Mouse (Mus musculus): ENCODE results near the gene Rnf220. TPM values are rescaled to one million over a fixed set of nuclear protein-coding genes. Genes with fewer than 3 reads are reported as not detected.

Rnf220 gene
- polyA plus RNA-seq, 1 experiment from 2014 or later = 76.1 TPM

- Histone ChIP-seq H3K36me3 (no peaks in the 10 kb centered on the region), H3K4me1 (peaks cover 17% of the 10 kb centered on the region), H3K27me3 (ENCODE audit: insufficient read depth, poor library complexity, severe bottlenecking) (peaks cover 36% of the 10 kb centered on the region), H3K4me3 (no peak overlapping the region), H3K27ac (peak overlapping the region; percentile 1; the same call in 1 of the 2 replicates), H3K9me3 (no peaks in the 10 kb centered on the region)
- 41% methylated on average over 11 of the region's 11 CpGs for WGBS
- DNase-seq (ENCODE audit: low spot score) = no peak
Measured at GRCm38 (mm10) chr4:117330836-117331475, 165.9 kb downstream of the Rnf220 start.

DNA sequence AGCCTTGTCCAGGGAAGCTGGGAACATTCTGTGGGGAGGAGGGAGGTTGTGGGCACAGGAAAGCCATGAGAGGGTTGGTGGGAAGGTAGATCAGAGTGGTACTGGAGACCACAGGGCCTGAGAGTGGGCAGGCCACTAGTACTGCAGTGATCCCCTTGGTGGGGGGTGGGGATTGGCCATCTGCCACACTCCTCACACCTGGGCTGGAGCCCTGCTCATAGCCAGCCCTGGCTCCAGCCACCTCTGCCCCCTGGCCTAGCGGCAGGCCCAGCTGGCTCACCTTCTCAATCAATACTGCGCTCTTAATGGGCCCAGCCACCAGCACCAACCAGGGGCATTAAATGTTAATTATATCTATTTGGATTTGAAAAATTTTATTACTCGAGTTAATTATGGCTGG, 166.7 kb downstream of the Rnf220 start:
- H3K4me3 ChIP-seq = no peak overlapping the region
- H3K27me3 ChIP-seq (ENCODE audit: insufficient read depth, poor library complexity, severe bottlenecking) = peaks cover 37% of the 10 kb centered on the region
- peaks cover 17% of the 10 kb centered on the region for H3K4me1 ChIP-seq
- no peak for DNase-seq (ENCODE audit: low spot score)
- 74% methylated on average over 3 of the region's 3 CpGs for whole genome bisulfite sequencing
- H3K9me3 ChIP-seq = no peaks in the 10 kb centered on the region
- H3K36me3 ChIP-seq = no peaks in the 10 kb centered on the region
- no peak overlapping the region for H3K27ac ChIP-seq

GRCm38 (mm10) chr4:117326915-117327314, 169.9 kb downstream of the Rnf220 start:
- Histone ChIP-seq H3K4me3 (no peak overlapping the region), H3K36me3 (no peaks in the 10 kb centered on the region), H3K27ac (no peak overlapping the region), H3K9me3 (no peaks in the 10 kb centered on the region), H3K27me3 (ENCODE audit: insufficient read depth, poor library complexity, severe bottlenecking) (peaks cover 48% of the 10 kb centered on the region), H3K4me1 (peaks cover 25% of the 10 kb centered on the region)
- WGBS = 62% methylated on average over 3 of the region's 3 CpGs
- DNase-seq (ENCODE audit: low spot score) = no peak

DNA sequence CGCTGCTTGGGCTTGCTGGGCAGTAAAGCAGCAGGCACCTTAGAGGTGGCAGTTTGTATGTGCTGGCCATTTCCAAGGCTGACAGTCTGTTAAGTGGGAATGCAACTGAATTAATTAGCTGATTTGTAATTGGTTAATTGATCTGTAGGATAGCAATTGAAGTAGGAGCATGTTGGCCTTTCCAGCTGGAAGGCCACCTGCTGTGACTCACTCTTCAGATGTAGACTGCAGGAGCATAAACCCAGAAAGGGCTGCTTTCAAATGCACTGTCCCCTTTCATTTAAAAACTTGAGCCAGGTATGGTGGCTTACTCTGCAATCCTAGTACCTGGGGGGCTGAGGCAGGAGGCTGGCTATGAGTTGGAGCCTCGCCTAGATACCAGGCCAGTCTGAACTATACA, 171.8 kb downstream of the Rnf220 start:
- peaks cover 11% of the 10 kb centered on the region for H3K4me1 ChIP-seq
- H3K27me3 ChIP-seq (ENCODE audit: insufficient read depth, poor library complexity, severe bottlenecking) = peaks cover 61% of the 10 kb centered on the region
- 87% methylated on average over 2 of the region's 2 CpGs for WGBS
- no peaks in the 10 kb centered on the region for H3K9me3 ChIP-seq
- no peak overlapping the region for H3K27ac ChIP-seq
- no peak overlapping the region for H3K4me3 ChIP-seq
- DNase-seq (ENCODE audit: low spot score) = no peak
- no peaks in the 10 kb centered on the region for H3K36me3 ChIP-seq

GRCm38 (mm10) chr4:117323515-117324344, 173.1 kb downstream of the Rnf220 start:
- H3K27ac ChIP-seq = no peak overlapping the region
- no peak overlapping the region for H3K4me3 ChIP-seq
- H3K4me1 ChIP-seq = peaks cover 9% of the 10 kb centered on the region
- peaks cover 74% of the 10 kb centered on the region for H3K27me3 ChIP-seq (ENCODE audit: insufficient read depth, poor library complexity, severe bottlenecking)
- no peaks in the 10 kb centered on the region for H3K9me3 ChIP-seq
- peak; percentile 89 for DNase-seq (ENCODE audit: low spot score)
- 16% methylated on average over 14 of the region's 14 CpGs for WGBS
- H3K36me3 ChIP-seq = no peaks in the 10 kb centered on the region

DNA sequence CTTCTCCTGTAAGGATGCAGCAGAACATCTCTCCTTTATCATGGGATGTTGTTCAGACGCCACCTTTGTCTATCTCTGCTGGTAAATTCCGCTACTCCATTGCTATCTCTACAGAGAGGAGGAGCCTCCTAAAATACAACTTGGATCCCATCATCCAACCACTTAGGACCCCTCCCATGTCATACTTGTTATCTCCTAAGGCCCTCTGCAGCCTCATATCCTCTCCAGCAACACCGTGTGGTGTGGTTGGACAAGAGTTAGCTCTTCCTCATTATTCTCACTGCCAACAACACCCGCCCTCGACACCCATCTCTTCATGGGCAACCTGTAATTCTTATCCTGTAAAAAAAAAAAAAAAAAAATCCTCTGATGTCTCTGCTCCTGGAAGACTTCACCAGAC, 175.8 kb downstream of the Rnf220 start:
- Histone ChIP-seq H3K27ac (no peak overlapping the region), H3K9me3 (no peaks in the 10 kb centered on the region), H3K36me3 (no peaks in the 10 kb centered on the region), H3K27me3 (ENCODE audit: insufficient read depth, poor library complexity, severe bottlenecking) (peaks cover 84% of the 10 kb centered on the region), H3K4me3 (no peak overlapping the region), H3K4me1 (peaks cover 22% of the 10 kb centered on the region)
- WGBS = 59% methylated on average over 5 of the region's 5 CpGs
- no peak for DNase-seq (ENCODE audit: low spot score)

DNA sequence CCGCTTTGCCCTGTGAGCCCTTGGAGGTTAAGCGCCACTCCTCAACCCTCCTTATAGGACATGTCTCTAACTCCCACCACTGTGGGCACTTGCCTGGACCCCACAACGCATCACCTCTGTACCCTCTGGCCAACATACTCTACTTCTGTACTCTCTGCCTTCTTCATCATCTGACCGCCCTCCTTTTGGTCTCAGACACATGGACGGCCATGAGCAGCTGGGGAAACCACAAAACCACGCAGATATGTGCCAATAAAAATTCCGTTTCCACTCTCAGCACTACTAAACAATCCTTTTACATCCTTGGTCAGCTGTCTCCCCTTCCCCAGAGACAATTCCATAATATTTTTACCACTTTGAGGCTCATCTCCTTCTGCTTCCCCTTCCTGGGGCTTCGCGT, 178.3 kb downstream of the Rnf220 start:
- Histone ChIP-seq H3K9me3 (no peaks in the 10 kb centered on the region), H3K36me3 (no peaks in the 10 kb centered on the region), H3K4me1 (peaks cover 18% of the 10 kb centered on the region), H3K27ac (no peak overlapping the region), H3K4me3 (no peak overlapping the region), H3K27me3 (ENCODE audit: insufficient read depth, poor library complexity, severe bottlenecking) (peaks cover 99% of the 10 kb centered on the region)
- DNase-seq (ENCODE audit: low spot score) = no peak
- WGBS = 88% methylated on average over 9 of the region's 9 CpGs

GRCm38 (mm10) chr4:117317701-117318190, 179.1 kb downstream of the Rnf220 start:
- Histone ChIP-seq H3K4me3 (peak overlapping the region; percentile 37), H3K27ac (no peak overlapping the region), H3K27me3 (ENCODE audit: insufficient read depth, poor library complexity, severe bottlenecking) (peaks cover 96% of the 10 kb centered on the region), H3K36me3 (no peaks in the 10 kb centered on the region), H3K4me1 (peaks cover 25% of the 10 kb centered on the region), H3K9me3 (no peaks in the 10 kb centered on the region)
- 7% methylated on average over 18 of the region's 18 CpGs for WGBS
- no peak for DNase-seq (ENCODE audit: low spot score)

DNA sequence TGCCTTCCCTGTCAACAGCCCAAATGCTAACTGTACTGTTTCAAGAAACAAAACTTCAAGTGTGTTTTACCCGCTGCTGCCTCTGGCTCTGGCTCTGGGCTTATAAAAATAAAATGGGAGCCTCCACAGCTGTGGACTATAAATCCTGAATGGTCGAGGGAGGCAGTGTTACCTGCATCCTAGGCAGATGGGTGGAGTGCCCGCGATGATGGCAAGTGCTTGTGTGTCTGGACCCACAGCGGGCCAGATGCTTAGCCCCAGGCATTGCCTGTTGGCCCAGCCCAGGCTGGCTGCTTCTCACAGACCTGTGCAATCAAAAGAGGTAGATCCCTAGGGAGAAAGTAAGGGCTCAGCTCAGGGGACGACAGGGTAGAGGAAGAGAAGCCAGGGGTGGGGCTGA, 180.1 kb downstream of the Rnf220 start:
- Histone ChIP-seq H3K27ac (no peak overlapping the region), H3K4me1 (peaks cover 30% of the 10 kb centered on the region), H3K27me3 (ENCODE audit: insufficient read depth, poor library complexity, severe bottlenecking) (peaks cover 91% of the 10 kb centered on the region), H3K9me3 (no peaks in the 10 kb centered on the region), H3K36me3 (no peaks in the 10 kb centered on the region), H3K4me3 (no peak overlapping the region)
- whole genome bisulfite sequencing = 47% methylated on average over 6 of the region's 6 CpGs
- DNase-seq (ENCODE audit: low spot score) = no peak

GRCm38 (mm10) chr4:117314849-117315500, 181.9 kb downstream of the Rnf220 start:
- no peak for DNase-seq (ENCODE audit: low spot score)
- 76% methylated on average over 16 of the region's 16 CpGs for WGBS
- no peak overlapping the region for H3K27ac ChIP-seq
- H3K4me1 ChIP-seq = peaks cover 33% of the 10 kb centered on the region
- no peak overlapping the region for H3K4me3 ChIP-seq
- no peaks in the 10 kb centered on the region for H3K9me3 ChIP-seq
- no peaks in the 10 kb centered on the region for H3K36me3 ChIP-seq
- peaks cover 86% of the 10 kb centered on the region for H3K27me3 ChIP-seq (ENCODE audit: insufficient read depth, poor library complexity, severe bottlenecking)

GRCm38 (mm10) chr4:117313085-117313424, 183.8 kb downstream of the Rnf220 start:
- 2% methylated on average over 4 of the region's 4 CpGs for WGBS
- H3K27ac ChIP-seq = peak overlapping the region; percentile 65; the same call in 1 of the 2 replicates
- DNase-seq (ENCODE audit: low spot score) = no peak
- H3K4me3 ChIP-seq = peak overlapping the region; percentile 51
- no peaks in the 10 kb centered on the region for H3K36me3 ChIP-seq
- no peaks in the 10 kb centered on the region for H3K9me3 ChIP-seq
- peaks cover 76% of the 10 kb centered on the region for H3K27me3 ChIP-seq (ENCODE audit: insufficient read depth, poor library complexity, severe bottlenecking)
- peaks cover 29% of the 10 kb centered on the region for H3K4me1 ChIP-seq

DNA sequence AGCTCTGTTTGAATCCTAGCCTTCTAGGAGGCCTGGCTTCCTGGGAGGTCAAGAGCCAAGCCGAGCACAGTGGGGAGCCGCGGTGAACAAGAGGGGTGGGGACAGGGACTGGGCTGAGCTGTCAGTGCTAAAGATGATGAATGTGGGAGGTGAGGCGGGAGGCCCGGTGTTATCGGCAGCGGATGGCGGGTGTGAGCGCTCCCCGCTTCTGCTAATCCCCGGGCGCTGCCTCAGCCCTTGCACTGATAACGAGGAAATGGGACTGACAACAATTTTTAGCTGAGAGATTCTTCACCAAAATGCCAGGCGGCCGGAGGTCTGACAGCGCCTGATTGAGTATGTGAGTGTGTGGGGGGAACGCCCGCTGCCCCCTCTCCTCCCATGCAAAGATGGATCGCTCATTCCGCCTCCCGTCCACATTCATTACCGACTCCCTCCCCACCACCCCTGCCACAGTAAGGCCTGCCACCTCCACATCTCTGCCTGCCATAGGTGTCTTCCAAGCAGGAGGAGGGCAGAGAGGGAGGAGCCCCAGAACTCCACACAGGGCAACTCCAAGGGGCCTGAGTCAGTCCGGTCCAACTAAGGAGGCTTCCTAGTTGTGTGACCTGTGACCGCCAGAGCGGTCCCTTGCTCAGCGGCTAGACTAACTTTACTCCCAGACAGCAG, 184.3 kb downstream of the Rnf220 start:
- H3K4me3 ChIP-seq = peak overlapping the region; percentile 51
- H3K27me3 ChIP-seq (ENCODE audit: insufficient read depth, poor library complexity, severe bottlenecking) = peaks cover 76% of the 10 kb centered on the region
- DNase-seq (ENCODE audit: low spot score) = peak; percentile 92
- WGBS = 1% methylated on average over 26 of the region's 26 CpGs
- H3K9me3 ChIP-seq = no peaks in the 10 kb centered on the region
- peaks cover 24% of the 10 kb centered on the region for H3K4me1 ChIP-seq
- no peaks in the 10 kb centered on the region for H3K36me3 ChIP-seq
- peak overlapping the region; percentile 65 for H3K27ac ChIP-seq

Data from heart, embryonic 10.5 days (tissue).